Mouse (Mus musculus) lung, embryonic 14.5 days (tissue): Measurements from ENCODE around the gene Sorbs2. TPM values are rescaled to one million over a fixed set of nuclear protein-coding genes. Genes with fewer than 3 reads are reported as not detected.

Experiments
- ATAC-seq: fragments of 200-750 bp; cut with Nextera tagmentation; 2 replicates; pipeline ENCODE4 v1.8.0; 2017; ENCODE audit warnings: mild to moderate bottlenecking, moderate TSS enrichment, moderate library complexity; ENCODE audit not compliant: insufficient read depth
- DNase-seq: peaks from one replicate; pipeline ENCODE4 v3.0.0-alpha.2; 2015
- H3K27ac ChIP-seq: fragments of 300-500 bp; sonication (generic); 2 replicates; pipeline ENCODE4 v1.5.1; 2014; ENCODE audit warnings: low read depth, mild to moderate bottlenecking, moderate library complexity
- H3K27me3 ChIP-seq: fragments of 300-500 bp; sonication (generic); 2 replicates; pipeline ENCODE4 v1.6.1; 2014; ENCODE audit warnings: low read length, control low read depth; ENCODE audit not compliant: insufficient read depth
- H3K36me3 ChIP-seq: fragments of 300-500 bp; sonication (generic); 2 replicates; pipeline ENCODE4 v1.6.1; 2014; ENCODE audit warnings: control low read depth; ENCODE audit not compliant: insufficient read depth
- H3K4me1 ChIP-seq: fragments of 300-500 bp; sonication (generic); 2 replicates; pipeline ENCODE4 v1.6.1; 2014; ENCODE audit warnings: antibody characterized with exemption, control low read depth; ENCODE audit not compliant: insufficient read depth
- H3K4me2 ChIP-seq: fragments of 300-500 bp; sonication (generic); 2 replicates; pipeline ENCODE4 v1.6.1; 2014; ENCODE audit warnings: mild to moderate bottlenecking
- H3K4me3 ChIP-seq: fragments of 300-500 bp; sonication (generic); 2 replicates; pipeline ENCODE4 v1.5.1; 2014; ENCODE audit warnings: low read depth, low read length
- H3K9ac ChIP-seq: fragments of 300-500 bp; sonication (generic); 2 replicates; pipeline ENCODE4 v1.6.1; 2014
- H3K9me3 ChIP-seq: fragments of 300-500 bp; sonication (generic); 2 replicates; pipeline ENCODE4 v1.6.1; 2016; ENCODE audit warnings: low read depth, low read length, control low read depth
- CTCF ChIP-seq: IDR thresholded peaks from 2 replicates; pipeline ENCODE4 v1.5.1; 2016; ENCODE audit warnings: antibody characterized with exemption, low read depth
- WGBS: fragments of 180-500 bp; shearing (Covaris S2); extraction: QIAGEN DNeasy Blood & Tissue Kit; methylation state at CpG from one replicate; pipeline ENCODE4 v1.1.7; 2014; 5-methylcytosine and 5-hydroxymethylcytosine counted together
- polyA plus RNA-seq: library from polyadenylated mRNA; unstranded; fragments of >200 nt; fragmentation: Nextera tagmentation; extraction: Ambion mirVana; gene quantifications from 2 replicates; pipeline ENCODE4 v1.2.1, GENCODE M21; 2014

Gene Sorbs2
- polyA plus RNA-seq, 1 experiment from 2014 or later = 23.3 TPM

GRCm38 (mm10) chr8:45751512-45752502 is 244.2 kb downstream of the Sorbs2 start:
- Histone ChIP-seq H3K36me3 (no peaks in the 10 kb centered on the region), H3K4me1 (no peaks in the 10 kb centered on the region), H3K4me3 (no peak overlapping the region), H3K4me2 (no peak overlapping the region), H3K9ac (no peak overlapping the region), H3K27ac (no peak overlapping the region), H3K9me3 (no peaks in the 10 kb centered on the region), H3K27me3 (no peaks in the 10 kb centered on the region)
- TF ChIP-seq CTCF = peak; percentile 41; the same call in 1 of the 2 replicates
- ATAC-seq = no peak
- 60% methylated on average over 12 of the region's 12 CpGs for WGBS
- peak; percentile 52 for DNase-seq

- no peak overlapping the region for H3K4me2 ChIP-seq
- no peak overlapping the region for H3K9ac ChIP-seq
- no peaks in the 10 kb centered on the region for H3K4me1 ChIP-seq
- no peaks in the 10 kb centered on the region for H3K36me3 ChIP-seq
- H3K9me3 ChIP-seq = no peaks in the 10 kb centered on the region
- 88% methylated on average over 9 of the region's 9 CpGs for WGBS
- no peak for TF ChIP-seq CTCF
- DNase-seq (no peak), ATAC-seq (no peak)
- no peaks in the 10 kb centered on the region for H3K27me3 ChIP-seq
- no peak overlapping the region for H3K27ac ChIP-seq
- no peak overlapping the region for H3K4me3 ChIP-seq
Measured at GRCm38 (mm10) chr8:45755482-45755881, 247.9 kb downstream of the Sorbs2 start.

- Histone ChIP-seq H3K27me3 (no peaks in the 10 kb centered on the region), H3K9me3 (no peaks in the 10 kb centered on the region), H3K36me3 (no peaks in the 10 kb centered on the region), H3K9ac (no peak overlapping the region), H3K27ac (no peak overlapping the region), H3K4me3 (no peak overlapping the region), H3K4me1 (no peaks in the 10 kb centered on the region), H3K4me2 (no peak overlapping the region)
- no peak for TF ChIP-seq CTCF
- no peak for ATAC-seq
- 70% methylated on average over 7 of the region's 7 CpGs for WGBS
- no peak for DNase-seq
Measured at GRCm38 (mm10) chr8:45755972-45756371, 248.4 kb downstream of the Sorbs2 start.

GRCm38 (mm10) chr8:45760622-45761021 is 253.0 kb downstream of the Sorbs2 start:
- ATAC-seq (no peak), DNase-seq (peak; percentile 7)
- H3K27me3 ChIP-seq = no peaks in the 10 kb centered on the region
- H3K27ac ChIP-seq = no peak overlapping the region
- H3K4me1 ChIP-seq = no peaks in the 10 kb centered on the region
- no peaks in the 10 kb centered on the region for H3K9me3 ChIP-seq
- no peak overlapping the region for H3K9ac ChIP-seq
- H3K4me3 ChIP-seq = no peak overlapping the region
- no peak for TF ChIP-seq CTCF
- 75% methylated on average over 9 of the region's 9 CpGs for WGBS
- H3K4me2 ChIP-seq = no peak overlapping the region
- no peaks in the 10 kb centered on the region for H3K36me3 ChIP-seq

GRCm38 (mm10) chr8:45761053-45761452 is 253.5 kb downstream of the Sorbs2 start:
- H3K4me1 ChIP-seq = no peaks in the 10 kb centered on the region
- ATAC-seq (no peak), DNase-seq (peak; percentile 18)
- H3K9me3 ChIP-seq = no peaks in the 10 kb centered on the region
- no peak for TF ChIP-seq CTCF
- H3K36me3 ChIP-seq = no peaks in the 10 kb centered on the region
- H3K27me3 ChIP-seq = no peaks in the 10 kb centered on the region
- H3K4me3 ChIP-seq = no peak overlapping the region
- H3K9ac ChIP-seq = no peak overlapping the region
- H3K27ac ChIP-seq = no peak overlapping the region
- WGBS = 49% methylated on average over 1 of the region's 1 CpGs
- H3K4me2 ChIP-seq = no peak overlapping the region

GRCm38 (mm10) chr8:45762982-45763689 is 255.5 kb downstream of the Sorbs2 start:
- no peak for TF ChIP-seq CTCF
- no peak overlapping the region for H3K27ac ChIP-seq
- WGBS = 79% methylated on average over 15 of the region's 15 CpGs
- H3K27me3 ChIP-seq = no peaks in the 10 kb centered on the region
- no peaks in the 10 kb centered on the region for H3K36me3 ChIP-seq
- no peaks in the 10 kb centered on the region for H3K4me1 ChIP-seq
- H3K9me3 ChIP-seq = no peaks in the 10 kb centered on the region
- no peak overlapping the region for H3K4me3 ChIP-seq
- ATAC-seq = no peak
- DNase-seq = no peak
- no peak overlapping the region for H3K4me2 ChIP-seq
- H3K9ac ChIP-seq = no peak overlapping the region

GRCm38 (mm10) chr8:45763690-45764342 is 256.2 kb downstream of the Sorbs2 start:
- Histone ChIP-seq H3K9ac (no peak overlapping the region), H3K9me3 (no peaks in the 10 kb centered on the region), H3K4me3 (no peak overlapping the region), H3K4me2 (no peak overlapping the region), H3K36me3 (no peaks in the 10 kb centered on the region), H3K27ac (0 out of 2 replicates have a peak overlapping the region, but pooled peaks have one; percentile 36), H3K27me3 (no peaks in the 10 kb centered on the region), H3K4me1 (no peaks in the 10 kb centered on the region)
- no peak for TF ChIP-seq CTCF
- 39% methylated on average over 11 of the region's 11 CpGs for WGBS
- no peak; the same call in 1 of the 2 replicates for ATAC-seq
- peak; percentile 41 for DNase-seq
